Mouse (Mus musculus) heart, postnatal 4 days (tissue): ENCODE data around the gene Cpt1a. TPM values are rescaled to one million over a fixed set of nuclear protein-coding genes. Genes with fewer than 3 reads are reported as not detected.

Experiments used
- DNase-seq: peaks from one replicate; pipeline ENCODE4 v3.0.0; 2021
- microRNA-seq, 2 experiments: library from miRNA; unstranded; fragments of <30 nt; microRNA quantifications; one replicate each; pipeline ENCODE4 v1.2.0; 2021 to 2022
- total RNA-seq, 2 experiments: library from RNA; stranded (reverse); gene quantifications; 2 replicates each; pipeline ENCODE4 v1.2.3; 2021

The Cpt1a gene
- total RNA-seq, 2 experiments from 2014 or later = 135 to 145 TPM

- no peak for DNase-seq
These were observed 107.2 kb downstream of the Cpt1a start for GRCm38 (mm10) chr19:3429156-3429816.

DNA sequence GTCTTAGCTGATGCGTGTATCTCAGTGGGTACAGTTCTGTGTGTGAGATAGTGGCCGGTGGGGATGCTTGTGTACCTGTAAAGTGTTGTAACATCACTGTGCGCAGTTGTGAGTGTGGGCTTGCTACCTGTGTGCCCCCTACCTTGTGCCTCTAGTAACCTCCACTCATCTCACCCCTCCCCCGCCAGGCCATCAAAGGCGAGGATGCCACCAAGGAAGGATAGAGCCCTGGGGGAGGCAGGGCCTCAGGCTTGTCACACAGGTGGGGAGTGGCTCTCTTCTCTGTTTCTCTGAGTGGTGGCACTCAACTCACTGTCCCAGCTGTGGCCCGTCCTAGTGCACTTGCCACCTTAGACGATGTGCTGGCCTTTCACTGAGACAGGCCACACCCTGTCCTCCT, 108.9 kb downstream of the Cpt1a start:
- no peak for DNase-seq

- DNase-seq = no peak
These were observed 109.8 kb downstream of the Cpt1a start for GRCm38 (mm10) chr19:3431969-3432368.

DNA sequence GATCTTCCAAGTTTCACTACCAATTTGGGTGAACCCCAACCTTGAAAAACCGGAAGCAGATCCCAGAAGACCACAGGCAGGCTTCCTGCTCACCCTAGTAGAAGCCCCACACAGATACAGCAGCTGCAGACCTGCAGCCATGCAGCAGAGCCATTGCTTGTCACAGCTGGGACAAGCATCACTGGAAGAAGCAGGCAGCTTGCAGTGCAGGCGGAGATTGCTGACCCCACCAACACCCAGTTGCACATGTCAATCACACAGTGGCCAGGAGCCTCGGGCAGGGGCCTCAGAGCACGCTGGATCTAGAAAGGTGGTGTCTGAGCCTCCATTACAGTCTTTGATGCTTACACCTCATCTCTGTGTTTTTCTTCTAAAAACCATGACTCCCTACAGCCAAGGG, 112.0 kb downstream of the Cpt1a start:
- DNase-seq = no peak

DNA sequence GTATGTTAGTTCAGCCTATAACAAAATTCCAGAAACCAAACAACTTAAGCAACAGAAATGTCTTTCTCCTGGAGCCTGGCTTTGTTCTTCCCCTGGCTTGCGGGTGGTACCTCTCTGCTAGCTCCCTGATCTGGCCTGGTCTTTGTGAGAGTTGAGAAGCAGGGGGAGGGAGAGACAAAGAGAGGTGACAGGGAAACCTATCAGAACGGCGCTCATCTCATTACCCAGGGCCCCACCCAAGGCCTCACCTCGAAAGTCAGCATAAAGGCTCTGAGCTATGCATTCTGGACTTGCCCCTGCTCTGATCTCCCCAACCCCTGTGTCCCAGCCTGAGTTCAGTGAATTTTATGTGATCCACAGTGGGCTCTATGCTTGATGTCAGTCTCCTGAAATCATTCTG, 112.5 kb downstream of the Cpt1a start:
- no peak for DNase-seq

Small RNA genes lying within 50 kb of the gene (microRNA-seq; reads per million reads assigned to microRNA genes)
- gene Mir6984 = 0.41 to 0.69 reads per million in 2 experiments

Other genes starting within 250 kb of the Cpt1a start
- 10 to 100 TPM; 69.4 to 71.9 TPM for gene Mrpl21, start 39.4 kb upstream of the Cpt1a start, total RNA-seq
- 1 to 10 TPM; 4.4 to 4.5 TPM for gene Ighmbp2, start 39.3 kb upstream of the Cpt1a start, total RNA-seq
- gene Tesmin, start 66.5 kb downstream of the Cpt1a start, total RNA-seq = 1 to 10 TPM; 2.8 to 3.4 TPM
- under 1 TPM; 0.36 to 0.47 TPM for gene Gal, start 92.2 kb downstream of the Cpt1a start, total RNA-seq